Mouse (Mus musculus) lung, embryonic 15.5 days (tissue): ENCODE data around the gene Espn. TPM values are rescaled to one million over a fixed set of nuclear protein-coding genes. Genes with fewer than 3 reads are reported as not detected.

Experiments used
- ATAC-seq: fragments of 200-750 bp; cut with Nextera tagmentation; 2 replicates; pipeline ENCODE4 v1.8.0; 2017; ENCODE audit warnings: moderate number of reproducible peaks, borderline replicate concordance; ENCODE audit not compliant: low FRiP score, low TSS enrichment; ENCODE audit errors: extremely low read depth
- H3K27ac ChIP-seq: fragments of 300-500 bp; sonication (generic); 2 replicates; pipeline ENCODE4 v1.5.1; 2015; ENCODE audit warnings: moderate library complexity, mild to moderate bottlenecking, inconsistent platforms
- H3K27me3 ChIP-seq: fragments of 300-500 bp; sonication (generic); 2 replicates; pipeline ENCODE4 v1.6.1; 2015; ENCODE audit warnings: inconsistent platforms
- H3K36me3 ChIP-seq: fragments of 300-500 bp; sonication (generic); 2 replicates; pipeline ENCODE4 v1.6.1; 2015; ENCODE audit warnings: inconsistent platforms
- H3K4me1 ChIP-seq: fragments of 300-500 bp; sonication (generic); 2 replicates; pipeline ENCODE4 v1.6.1; 2015; ENCODE audit warnings: inconsistent platforms
- H3K4me2 ChIP-seq: fragments of 300-500 bp; sonication (generic); 2 replicates; pipeline ENCODE4 v1.6.1; 2015; ENCODE audit warnings: inconsistent platforms, mild to moderate bottlenecking, moderate library complexity
- H3K4me3 ChIP-seq: fragments of 300-500 bp; sonication (generic); 2 replicates; pipeline ENCODE4 v1.5.1; 2015; ENCODE audit warnings: mild to moderate bottlenecking, inconsistent platforms
- H3K9ac ChIP-seq: fragments of 300-500 bp; sonication (generic); 2 replicates; pipeline ENCODE4 v1.6.1; 2015; ENCODE audit warnings: inconsistent platforms
- H3K9me3 ChIP-seq: fragments of 300-500 bp; sonication (generic); 2 replicates; pipeline ENCODE4 v1.6.1; 2016; ENCODE audit warnings: inconsistent platforms
- WGBS: fragments of 180-500 bp; shearing (Covaris S2); methylation state at CpG from one replicate; pipeline ENCODE4 v1.1.7; 2015; 5-methylcytosine and 5-hydroxymethylcytosine counted together
- polyA plus RNA-seq: library from polyadenylated mRNA; unstranded; fragments of >200 nt; fragmentation: Nextera tagmentation; extraction: Ambion mirVana; gene quantifications from 2 replicates; pipeline ENCODE4 v1.2.1, GENCODE M21; 2015

The Espn gene
- polyA plus RNA-seq, 1 experiment from 2014 or later: 11.4 TPM

- no peak for ATAC-seq
- H3K4me3 ChIP-seq: peak overlapping the region; percentile 76
- peak overlapping the region; percentile 89 for H3K9ac ChIP-seq
- no peak overlapping the region for H3K27ac ChIP-seq
- H3K9me3 ChIP-seq: no peaks in the 10 kb centered on the region
- H3K4me1 ChIP-seq: peaks cover 20% of the 10 kb centered on the region
- peak overlapping the region; percentile 94 for H3K4me2 ChIP-seq
- WGBS: 56% methylated on average over 6 of the region's 6 CpGs
- peaks cover 14% of the 10 kb centered on the region for H3K27me3 ChIP-seq
- no peaks in the 10 kb centered on the region for H3K36me3 ChIP-seq
Measured at GRCm38 (mm10) chr4:152177174-152177536, 25.0 kb upstream of the Espn start.

GRCm38 (mm10) chr4:152176638-152177037, 24.5 kb upstream of the Espn start:
- H3K36me3 ChIP-seq: no peaks in the 10 kb centered on the region
- no peak overlapping the region for H3K4me3 ChIP-seq
- H3K4me1 ChIP-seq: peaks cover 20% of the 10 kb centered on the region
- H3K27me3 ChIP-seq: peaks cover 14% of the 10 kb centered on the region
- no peak for ATAC-seq
- no peak overlapping the region for H3K4me2 ChIP-seq
- no peak overlapping the region for H3K27ac ChIP-seq
- H3K9ac ChIP-seq: no peak overlapping the region
- H3K9me3 ChIP-seq: no peaks in the 10 kb centered on the region
- 76% methylated on average over 3 of the region's 3 CpGs for WGBS

DNA sequence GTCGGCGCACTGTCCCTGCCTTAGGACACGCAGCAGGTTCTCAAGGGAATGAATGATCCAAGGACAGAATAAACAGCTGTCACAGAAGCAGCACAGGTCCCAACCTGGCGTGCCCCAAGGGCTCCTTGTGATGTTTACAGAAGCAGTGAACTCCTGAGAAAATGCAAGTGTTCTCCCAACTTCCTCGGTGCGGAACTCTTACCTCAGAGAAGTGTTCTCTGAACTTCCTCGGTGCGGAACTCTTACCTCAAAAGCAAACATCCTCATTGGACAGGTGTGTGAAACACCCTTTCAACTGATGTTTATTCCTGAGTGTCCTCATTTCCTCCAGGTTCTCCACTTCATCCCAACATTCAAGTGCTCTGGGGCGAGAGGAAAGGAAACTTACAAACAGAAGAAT, 21.8 kb upstream of the Espn start:
- Histone ChIP-seq H3K4me2 (no peak overlapping the region), H3K36me3 (no peaks in the 10 kb centered on the region), H3K27ac (no peak overlapping the region), H3K4me3 (no peak overlapping the region), H3K9me3 (no peaks in the 10 kb centered on the region), H3K4me1 (peaks cover 15% of the 10 kb centered on the region), H3K9ac (no peak overlapping the region), H3K27me3 (peaks cover 6% of the 10 kb centered on the region)
- WGBS: 57% methylated on average over 9 of the region's 9 CpGs
- ATAC-seq: no peak

GRCm38 (mm10) chr4:152173041-152173440, 20.9 kb upstream of the Espn start:
- no peak overlapping the region for H3K4me2 ChIP-seq
- no peak overlapping the region for H3K9ac ChIP-seq

DNA sequence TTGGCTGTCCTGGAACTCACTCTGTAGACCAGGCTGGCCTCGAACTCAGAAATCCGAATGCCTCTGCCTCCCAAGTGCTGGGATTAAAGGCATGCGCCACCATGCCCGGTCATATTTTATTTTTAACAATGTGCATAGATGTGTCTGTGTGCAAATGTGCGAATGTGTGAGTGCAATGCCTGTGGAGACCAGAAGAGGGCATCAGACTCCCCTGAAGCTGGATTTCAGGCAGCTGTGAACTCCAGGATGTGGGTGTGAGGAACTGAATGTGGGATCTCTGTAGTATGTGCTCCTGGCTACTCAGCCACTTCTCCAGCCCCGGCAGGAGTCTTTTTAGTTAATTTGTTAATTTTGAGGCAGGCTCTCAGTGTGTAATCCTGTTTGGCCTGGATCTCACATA, 19.4 kb upstream of the Espn start:
- 80% methylated on average over 6 of the region's 6 CpGs for WGBS
- H3K4me2 ChIP-seq: no peak overlapping the region
- H3K27ac ChIP-seq: no peak overlapping the region
- H3K36me3 ChIP-seq: no peaks in the 10 kb centered on the region
- 0 out of 2 replicates have a peak, but pooled peaks cover 6% of the 10 kb centered on the region for H3K4me1 ChIP-seq
- no peak for ATAC-seq
- H3K9me3 ChIP-seq: no peaks in the 10 kb centered on the region
- no peak overlapping the region for H3K4me3 ChIP-seq
- no peaks in the 10 kb centered on the region for H3K27me3 ChIP-seq
- no peak overlapping the region for H3K9ac ChIP-seq

More at GRCm38 (mm10) chr4:152173041-152173440, 20.9 kb upstream of the Espn start:
- Histone ChIP-seq H3K36me3 (no peaks in the 10 kb centered on the region), H3K4me3 (no peak overlapping the region), H3K27me3 (no peaks in the 10 kb centered on the region), H3K4me1 (peaks cover 11% of the 10 kb centered on the region; the same call in 1 of the 2 replicates), H3K27ac (no peak overlapping the region), H3K9me3 (no peaks in the 10 kb centered on the region)
- no peak for ATAC-seq
- 1% methylated on average over 5 of the region's 5 CpGs for WGBS

- Histone ChIP-seq H3K27ac (no peak overlapping the region), H3K4me2 (no peak overlapping the region), H3K4me1 (0 out of 2 replicates have a peak, but pooled peaks cover 6% of the 10 kb centered on the region), H3K36me3 (no peaks in the 10 kb centered on the region), H3K9ac (no peak overlapping the region), H3K4me3 (no peak overlapping the region), H3K9me3 (no peaks in the 10 kb centered on the region), H3K27me3 (no peaks in the 10 kb centered on the region)
- ATAC-seq: no peak
- WGBS: 71% methylated on average over 10 of the region's 10 CpGs
Measured at GRCm38 (mm10) chr4:152170286-152170685, 18.1 kb upstream of the Espn start.

- no peak overlapping the region for H3K4me2 ChIP-seq
- H3K27ac ChIP-seq: no peak overlapping the region
- H3K4me3 ChIP-seq: no peak overlapping the region
- no peaks in the 10 kb centered on the region for H3K36me3 ChIP-seq
- H3K9me3 ChIP-seq: no peaks in the 10 kb centered on the region
- H3K9ac ChIP-seq: no peak overlapping the region
- WGBS: 72% methylated on average over 7 of the region's 7 CpGs
- H3K27me3 ChIP-seq: peaks cover 9% of the 10 kb centered on the region; the same call in 1 of the 2 replicates
- H3K4me1 ChIP-seq: 0 out of 2 replicates have a peak, but pooled peaks cover 6% of the 10 kb centered on the region
- ATAC-seq: no peak
Measured at GRCm38 (mm10) chr4:152169103-152169502, 16.9 kb upstream of the Espn start.

GRCm38 (mm10) chr4:152168052-152168451, 15.9 kb upstream of the Espn start:
- 39% methylated on average over 8 of the region's 8 CpGs for WGBS
- no peak overlapping the region for H3K9ac ChIP-seq
- no peak overlapping the region for H3K4me3 ChIP-seq
- no peaks in the 10 kb centered on the region for H3K9me3 ChIP-seq
- 0 out of 2 replicates have a peak, but pooled peaks cover 6% of the 10 kb centered on the region for H3K4me1 ChIP-seq
- peaks cover 13% of the 10 kb centered on the region; the same call in 1 of the 2 replicates for H3K27me3 ChIP-seq
- no peak; the same call in 1 of the 2 replicates for ATAC-seq
- H3K36me3 ChIP-seq: no peaks in the 10 kb centered on the region
- H3K27ac ChIP-seq: peak overlapping the region; percentile 66
- no peak overlapping the region for H3K4me2 ChIP-seq

GRCm38 (mm10) chr4:152165036-152165931, 13.1 kb upstream of the Espn start:
- H3K27me3 ChIP-seq: peaks cover 37% of the 10 kb centered on the region
- H3K4me3 ChIP-seq: no peak overlapping the region
- no peak overlapping the region for H3K4me2 ChIP-seq
- H3K4me1 ChIP-seq: 0 out of 2 replicates have a peak, but pooled peaks cover 6% of the 10 kb centered on the region
- 24% methylated on average over 22 of the region's 22 CpGs for whole genome bisulfite sequencing
- H3K27ac ChIP-seq: no peak overlapping the region
- no peak for ATAC-seq
- no peaks in the 10 kb centered on the region for H3K36me3 ChIP-seq
- H3K9me3 ChIP-seq: no peaks in the 10 kb centered on the region
- no peak overlapping the region for H3K9ac ChIP-seq

DNA sequence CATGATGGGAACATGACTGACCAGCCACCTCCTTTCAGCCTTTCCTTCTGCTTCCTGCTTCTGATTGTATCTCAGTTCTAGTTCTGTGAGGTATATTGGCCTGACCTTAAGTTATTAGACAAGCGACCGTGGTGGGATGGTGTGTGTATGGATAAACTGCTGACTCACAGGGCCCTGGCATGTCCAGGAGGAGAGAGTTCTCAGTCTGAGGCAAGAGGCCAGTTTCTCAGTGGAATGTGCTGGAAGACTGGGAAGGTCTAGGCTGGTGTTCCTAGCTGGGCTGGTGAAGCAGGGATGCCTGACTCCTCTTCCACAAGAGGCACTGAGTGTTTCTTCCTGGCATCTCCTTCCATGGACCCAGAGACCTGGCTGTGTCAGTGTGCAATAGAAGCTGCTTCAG, 10.6 kb upstream of the Espn start:
- no peaks in the 10 kb centered on the region for H3K36me3 ChIP-seq
- 74% methylated on average over 2 of the region's 2 CpGs for WGBS
- H3K4me1 ChIP-seq: peaks cover 9% of the 10 kb centered on the region
- no peak overlapping the region for H3K4me2 ChIP-seq
- H3K4me3 ChIP-seq: no peak overlapping the region
- H3K27me3 ChIP-seq: peaks cover 62% of the 10 kb centered on the region
- no peak overlapping the region for H3K9ac ChIP-seq
- H3K9me3 ChIP-seq: no peaks in the 10 kb centered on the region
- ATAC-seq: no peak
- H3K27ac ChIP-seq: no peak overlapping the region

DNA sequence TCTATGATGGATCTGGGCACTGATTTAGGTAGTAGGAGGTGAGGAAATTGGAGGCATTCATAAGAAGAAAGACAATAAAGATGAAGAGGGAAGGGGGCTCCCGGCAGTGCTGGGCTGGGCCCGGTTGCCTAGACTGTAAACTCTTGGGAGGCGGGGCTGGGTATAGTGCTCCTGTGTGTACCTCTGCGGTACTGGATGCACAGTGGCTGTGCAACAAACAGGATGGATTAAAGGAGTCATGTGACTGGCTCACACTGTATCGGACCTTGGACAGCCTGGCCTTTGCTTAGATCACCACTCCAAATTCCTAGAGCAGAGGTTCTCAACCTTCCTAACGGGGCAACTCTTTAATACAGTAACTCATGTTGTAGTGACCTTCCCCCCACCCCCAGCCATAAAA, 9.4 kb upstream of the Espn start:
- H3K9me3 ChIP-seq: no peaks in the 10 kb centered on the region
- WGBS: 69% methylated on average over 6 of the region's 6 CpGs
- peaks cover 70% of the 10 kb centered on the region for H3K27me3 ChIP-seq
- ATAC-seq: no peak
- H3K4me1 ChIP-seq: peaks cover 9% of the 10 kb centered on the region
- no peak overlapping the region for H3K4me2 ChIP-seq
- H3K9ac ChIP-seq: no peak overlapping the region
- no peak overlapping the region for H3K4me3 ChIP-seq
- H3K36me3 ChIP-seq: no peaks in the 10 kb centered on the region
- no peak overlapping the region for H3K27ac ChIP-seq

DNA sequence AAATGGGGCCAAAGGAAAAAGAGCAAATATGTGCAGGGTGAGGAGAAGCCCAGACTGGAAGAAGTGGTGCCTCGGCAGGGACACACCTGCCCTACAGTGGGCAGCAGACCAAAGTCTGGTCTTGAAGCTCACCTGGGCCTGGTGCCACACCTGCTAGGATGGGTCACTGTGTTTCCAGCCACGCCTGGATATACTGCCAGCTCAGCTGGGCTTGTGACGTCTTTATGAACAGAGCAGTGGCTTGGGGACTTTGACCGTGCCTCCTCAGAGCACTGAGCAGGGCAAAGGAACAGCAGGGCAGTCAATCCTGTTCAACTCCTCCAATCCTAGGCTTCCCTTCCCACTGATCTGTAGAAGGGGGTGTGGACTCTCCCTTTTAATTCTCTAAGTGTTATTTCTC, 8.6 kb upstream of the Espn start:
- H3K4me3 ChIP-seq: no peak overlapping the region
- H3K4me2 ChIP-seq: no peak overlapping the region
- 39% methylated on average over 4 of the region's 4 CpGs for WGBS
- no peaks in the 10 kb centered on the region for H3K36me3 ChIP-seq
- peaks cover 9% of the 10 kb centered on the region for H3K4me1 ChIP-seq
- no peaks in the 10 kb centered on the region for H3K9me3 ChIP-seq
- H3K9ac ChIP-seq: no peak overlapping the region
- ATAC-seq: no peak
- H3K27ac ChIP-seq: no peak overlapping the region
- peaks cover 75% of the 10 kb centered on the region for H3K27me3 ChIP-seq
